Mouse (Mus musculus): ENCODE data around the gene Prph2.

DNA sequence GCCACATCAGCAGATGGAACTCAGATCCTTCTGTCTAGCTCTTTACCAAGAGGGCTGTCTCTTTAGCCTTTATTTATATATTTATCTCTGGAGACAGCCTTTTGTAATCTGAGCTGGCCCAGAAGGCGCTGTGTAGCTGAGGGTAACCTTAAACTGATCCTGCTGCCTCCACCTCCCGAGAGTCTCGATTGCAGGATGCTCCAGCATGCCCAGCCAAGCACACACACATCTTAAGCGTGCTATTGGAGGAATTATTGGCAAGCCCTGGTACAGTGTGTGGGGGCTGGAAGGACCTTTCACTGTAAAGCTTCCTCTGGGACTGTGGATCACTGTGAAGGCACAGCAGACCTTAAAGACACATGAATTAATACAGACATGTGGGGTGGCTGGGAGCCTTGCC is 8.7 kb downstream of the Prph2 start:
- no peak for TF ChIP-seq CTCF (IDR thresholded peaks at IDR 0.05; ENCODE audit: borderline replicate concordance, insufficient read depth, low read length)
- no peak for TF ChIP-seq POLR2A (IDR thresholded peaks at IDR 0.05; ENCODE audit: low read depth, low read length)

Measured in embryonic fibroblast, embryonic 13.5 days (primary cell).